Mouse (Mus musculus): ENCODE measurements around the gene Dysf. TPM values are rescaled to one million over a fixed set of nuclear protein-coding genes. Genes with fewer than 3 reads are reported as not detected.

Dysf gene
- polyA plus RNA-seq, 1 experiment from 2014 or later, result 14.6 TPM

DNA sequence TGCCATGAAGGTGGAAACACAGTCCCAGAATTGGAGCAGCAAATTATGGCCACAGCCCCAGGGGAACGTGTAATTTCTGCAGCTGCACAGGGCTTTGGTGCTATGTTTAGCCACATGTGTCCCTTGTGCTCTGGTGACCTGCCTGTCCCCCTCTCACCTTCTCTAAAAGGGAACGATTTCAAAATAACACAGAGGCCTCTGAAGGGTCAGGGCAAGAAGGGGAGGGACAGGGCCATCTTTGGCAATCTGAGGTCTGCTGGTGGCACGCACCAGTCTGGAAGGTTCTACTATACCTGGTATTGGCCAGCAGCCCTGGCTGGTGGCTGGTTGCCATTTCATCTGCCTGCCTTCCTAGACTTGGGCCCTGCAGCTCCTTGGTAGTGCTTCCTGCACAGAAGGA, 147.4 kb downstream of the Dysf start:
- peak overlapping the region; percentile 75 for H3K27ac ChIP-seq
- no peak overlapping the region for H3K4me3 ChIP-seq
- H3K27me3 ChIP-seq (ENCODE audit: low read depth, poor library complexity, severe bottlenecking), result no peaks in the 10 kb centered on the region
- H3K4me1 ChIP-seq, result peaks cover 35% of the 10 kb centered on the region
- no peaks in the 10 kb centered on the region for H3K36me3 ChIP-seq
- H3K9me3 ChIP-seq (replicated peaks), result no peaks in the 10 kb centered on the region
- DNase-seq (ENCODE audit: low spot score), result no peak
- 71% methylated on average over 3 of the region's 3 CpGs for WGBS

DNA sequence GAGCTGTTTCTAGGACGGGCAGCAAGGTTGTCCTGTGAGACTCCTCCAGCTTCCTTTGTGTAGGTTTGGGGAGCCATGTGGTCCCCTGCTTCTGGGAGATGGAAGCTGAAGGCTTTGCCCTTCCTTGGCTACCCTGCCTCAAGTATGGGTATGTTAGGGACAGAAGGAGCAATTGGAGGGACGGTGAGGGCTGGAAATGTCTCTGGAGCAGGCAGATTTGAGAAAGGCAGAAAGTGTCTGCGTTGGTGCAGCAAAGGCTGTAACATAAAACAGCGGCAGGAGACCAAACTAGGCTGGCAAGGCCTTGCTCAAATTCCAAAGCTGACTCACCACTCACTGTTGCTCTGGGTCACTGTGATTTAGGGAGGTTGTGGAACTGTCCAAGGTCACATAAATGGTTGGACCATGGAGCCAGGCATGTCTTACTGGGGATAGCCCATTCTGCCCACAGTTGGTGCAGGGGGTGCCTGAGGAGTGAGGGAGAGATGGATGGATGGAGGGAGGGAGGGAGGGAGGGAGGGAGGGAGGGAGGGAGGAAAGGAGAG, 148.2 kb downstream of the Dysf start:
- Histone ChIP-seq H3K9me3 (replicated peaks) (no peaks in the 10 kb centered on the region), H3K4me3 (no peak overlapping the region), H3K27ac (peak overlapping the region; percentile 75), H3K4me1 (peaks cover 27% of the 10 kb centered on the region), H3K36me3 (no peaks in the 10 kb centered on the region), H3K27me3 (ENCODE audit: low read depth, poor library complexity, severe bottlenecking) (no peaks in the 10 kb centered on the region)
- WGBS, result 77% methylated on average over 4 of the region's 4 CpGs
- no peak for DNase-seq (ENCODE audit: low spot score)

DNA sequence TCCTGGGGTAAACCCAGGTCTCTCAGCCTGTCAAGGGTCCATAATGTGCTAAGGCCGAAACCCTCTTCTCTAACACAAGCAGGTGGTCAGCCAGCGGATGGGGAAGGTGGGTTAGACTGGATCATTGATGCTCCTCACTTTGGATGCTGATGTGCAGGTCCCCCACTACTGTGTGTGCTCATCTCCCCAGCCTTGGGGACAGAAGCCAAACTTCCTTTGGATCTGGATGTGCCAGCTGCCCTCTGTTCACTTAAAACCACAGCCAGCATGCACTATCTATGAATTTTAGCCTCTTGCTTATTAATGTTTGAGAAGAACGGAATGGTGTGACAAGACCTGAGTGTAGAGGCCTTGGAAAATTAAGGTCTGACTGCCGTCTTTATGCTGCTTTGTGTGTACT, 150.7 kb downstream of the Dysf start:
- Histone ChIP-seq H3K4me1 (peaks cover 23% of the 10 kb centered on the region), H3K36me3 (peaks cover 3% of the 10 kb centered on the region; the same call in 1 of the 2 replicates), H3K9me3 (replicated peaks) (no peaks in the 10 kb centered on the region), H3K27ac (no peak overlapping the region), H3K27me3 (ENCODE audit: low read depth, poor library complexity, severe bottlenecking) (no peaks in the 10 kb centered on the region), H3K4me3 (no peak overlapping the region)
- no peak for DNase-seq (ENCODE audit: low spot score)
- WGBS, result 96% methylated on average over 4 of the region's 4 CpGs

DNA sequence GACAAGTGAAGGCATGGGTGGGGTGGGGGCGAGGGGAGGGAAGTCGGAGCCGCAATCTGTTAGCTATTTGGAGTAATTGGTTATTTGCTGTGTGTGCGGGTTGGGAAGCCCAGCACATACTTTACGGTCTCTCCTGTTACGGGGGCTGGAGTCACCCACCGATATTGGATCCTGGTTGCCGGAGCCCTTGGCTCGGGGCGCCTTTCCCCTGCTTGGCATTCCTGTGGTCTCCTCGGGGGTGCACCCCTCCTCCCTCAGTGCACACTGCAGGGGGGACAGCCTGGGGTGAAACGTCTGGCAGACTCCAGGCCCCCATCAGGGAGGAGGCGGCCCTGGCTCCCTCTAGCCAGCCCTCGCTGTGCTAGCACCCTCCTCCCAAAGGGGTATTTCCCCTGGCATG, 159.2 kb downstream of the Dysf start:
- Histone ChIP-seq H3K4me3 (no peak overlapping the region), H3K9me3 (replicated peaks) (no peaks in the 10 kb centered on the region), H3K36me3 (peaks cover 2% of the 10 kb centered on the region; the same call in 1 of the 2 replicates), H3K4me1 (peaks cover 12% of the 10 kb centered on the region), H3K27ac (peak overlapping the region; percentile 82), H3K27me3 (ENCODE audit: low read depth, poor library complexity, severe bottlenecking) (no peaks in the 10 kb centered on the region)
- 58% methylated on average over 14 of the region's 14 CpGs for WGBS
- DNase-seq (ENCODE audit: low spot score), result no peak

DNA sequence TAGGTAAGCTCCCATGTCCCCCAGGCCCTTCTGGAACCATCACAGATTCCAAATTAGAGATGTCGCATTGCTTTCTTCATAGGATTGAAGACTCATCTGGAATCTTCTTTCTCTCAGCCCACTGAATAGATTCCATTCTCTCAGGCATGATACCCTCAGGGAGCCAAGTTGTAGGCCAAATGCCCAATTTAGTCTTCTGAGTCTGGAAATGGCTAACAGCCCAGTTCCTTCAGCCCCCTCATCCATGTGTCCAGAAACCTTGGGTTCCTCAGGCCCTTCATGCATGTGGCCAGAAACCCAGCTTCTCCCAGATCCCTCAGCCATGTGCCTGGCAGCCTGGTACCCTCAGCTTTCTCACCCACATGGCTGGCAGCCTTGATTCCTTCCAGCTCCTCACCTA, 160.2 kb downstream of the Dysf start:
- 97% methylated on average over 1 of the region's 1 CpGs for WGBS
- DNase-seq (ENCODE audit: low spot score), result no peak
- H3K4me1 ChIP-seq, result peaks cover 12% of the 10 kb centered on the region
- no peaks in the 10 kb centered on the region for H3K36me3 ChIP-seq
- no peaks in the 10 kb centered on the region for H3K27me3 ChIP-seq (ENCODE audit: low read depth, poor library complexity, severe bottlenecking)
- H3K9me3 ChIP-seq (replicated peaks), result no peaks in the 10 kb centered on the region
- no peak overlapping the region for H3K4me3 ChIP-seq
- H3K27ac ChIP-seq, result 0 out of 2 replicates have a peak overlapping the region, but pooled peaks have one; percentile 36

DNA sequence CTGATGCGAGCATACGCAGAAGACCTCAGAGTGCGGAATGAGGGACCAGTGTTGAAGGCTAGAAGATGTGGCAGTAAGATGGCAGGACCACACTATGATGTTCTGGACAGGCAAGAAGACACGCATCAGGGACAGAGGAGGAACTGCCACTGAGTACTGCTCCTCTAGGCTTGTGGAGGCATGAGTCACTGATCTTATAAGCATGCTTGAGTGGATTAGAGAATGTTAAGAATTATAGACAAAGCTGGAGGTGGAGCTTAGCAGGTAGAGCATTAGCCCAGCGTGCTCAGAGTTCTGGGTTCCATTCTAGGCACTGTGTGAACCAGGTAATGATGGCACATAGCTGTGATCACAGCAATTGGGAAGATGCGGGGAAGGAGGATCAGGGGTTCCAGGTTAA, 165.2 kb downstream of the Dysf start:
- Histone ChIP-seq H3K27ac (no peak overlapping the region), H3K9me3 (replicated peaks) (no peaks in the 10 kb centered on the region), H3K36me3 (0 out of 2 replicates have a peak, but pooled peaks cover 3% of the 10 kb centered on the region), H3K4me3 (no peak overlapping the region), H3K27me3 (ENCODE audit: low read depth, poor library complexity, severe bottlenecking) (no peaks in the 10 kb centered on the region), H3K4me1 (no peaks in the 10 kb centered on the region)
- no peak for DNase-seq (ENCODE audit: low spot score)
- WGBS, result 95% methylated on average over 6 of the region's 6 CpGs

DNA sequence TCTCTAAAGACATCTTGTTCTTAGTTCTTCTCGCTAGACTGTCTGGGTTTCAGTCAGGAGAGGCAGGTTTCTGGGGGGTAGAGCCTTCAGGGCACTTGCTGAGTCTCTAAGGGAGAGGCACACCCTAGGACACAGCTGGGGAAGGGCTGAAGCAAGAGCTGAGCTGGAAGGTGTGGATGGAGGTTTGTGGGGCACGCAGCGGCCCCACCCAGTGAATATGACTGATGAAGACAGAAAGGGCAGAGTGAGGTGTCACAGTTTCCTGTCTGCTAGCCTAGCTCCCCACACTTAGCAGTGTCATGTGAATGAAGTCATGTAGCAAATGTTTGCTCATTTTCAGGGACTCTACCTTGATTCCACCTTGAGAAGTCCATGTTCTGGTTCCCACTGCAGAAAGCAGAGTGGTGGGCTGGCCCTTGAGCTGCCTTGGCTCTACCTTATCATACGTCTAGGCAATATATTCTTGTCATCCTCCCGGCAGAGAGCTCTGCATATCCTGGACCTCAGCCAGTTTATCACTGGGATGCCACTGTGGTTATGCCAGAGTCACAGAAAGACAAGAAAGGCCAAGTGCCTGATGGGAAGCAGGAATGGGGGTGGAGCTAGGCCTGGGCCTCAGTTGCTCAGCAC, 170.5 kb downstream of the Dysf start:
- WGBS, result 75% methylated on average over 5 of the region's 5 CpGs

DNA sequence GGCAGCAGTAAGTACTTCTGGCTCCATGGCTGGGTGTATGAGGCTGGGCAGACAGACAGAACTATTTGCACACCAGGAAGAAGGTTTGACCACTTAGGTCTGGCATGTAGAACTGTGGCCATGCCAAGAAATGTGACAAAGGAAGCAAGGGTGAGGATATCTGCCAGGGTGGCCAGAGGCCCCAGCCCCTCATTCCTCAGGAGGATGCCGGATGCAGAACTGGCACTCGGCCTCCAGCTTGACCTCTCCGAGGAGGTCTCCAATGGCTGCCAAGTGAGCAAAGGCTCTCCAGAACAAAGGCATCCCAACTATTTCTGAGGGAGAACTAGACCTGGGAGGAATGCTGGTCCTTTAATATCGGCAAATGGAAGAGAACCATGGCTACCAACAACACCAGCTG, 173.1 kb downstream of the Dysf start:
- DNase-seq (ENCODE audit: low spot score), result no peak
- no peaks in the 10 kb centered on the region for H3K27me3 ChIP-seq (ENCODE audit: low read depth, poor library complexity, severe bottlenecking)
- H3K36me3 ChIP-seq, result no peaks in the 10 kb centered on the region; the same call in 1 of the 2 replicates
- no peaks in the 10 kb centered on the region for H3K9me3 ChIP-seq (replicated peaks)
- peaks cover 8% of the 10 kb centered on the region for H3K4me1 ChIP-seq
- 61% methylated on average over 4 of the region's 4 CpGs for WGBS
- no peak overlapping the region for H3K4me3 ChIP-seq
- peak overlapping the region; percentile 48 for H3K27ac ChIP-seq

More for the DNA sequence above, 170.5 kb downstream of the Dysf start:
- Histone ChIP-seq H3K9me3 (replicated peaks) (no peaks in the 10 kb centered on the region), H3K36me3 (peaks cover 3% of the 10 kb centered on the region; the same call in 1 of the 2 replicates), H3K27me3 (ENCODE audit: low read depth, poor library complexity, severe bottlenecking) (no peaks in the 10 kb centered on the region), H3K27ac (peak overlapping the region; percentile 54; the same call in 1 of the 2 replicates), H3K4me3 (no peak overlapping the region), H3K4me1 (peaks cover 8% of the 10 kb centered on the region)
- no peak for DNase-seq (ENCODE audit: low spot score)

DNA sequence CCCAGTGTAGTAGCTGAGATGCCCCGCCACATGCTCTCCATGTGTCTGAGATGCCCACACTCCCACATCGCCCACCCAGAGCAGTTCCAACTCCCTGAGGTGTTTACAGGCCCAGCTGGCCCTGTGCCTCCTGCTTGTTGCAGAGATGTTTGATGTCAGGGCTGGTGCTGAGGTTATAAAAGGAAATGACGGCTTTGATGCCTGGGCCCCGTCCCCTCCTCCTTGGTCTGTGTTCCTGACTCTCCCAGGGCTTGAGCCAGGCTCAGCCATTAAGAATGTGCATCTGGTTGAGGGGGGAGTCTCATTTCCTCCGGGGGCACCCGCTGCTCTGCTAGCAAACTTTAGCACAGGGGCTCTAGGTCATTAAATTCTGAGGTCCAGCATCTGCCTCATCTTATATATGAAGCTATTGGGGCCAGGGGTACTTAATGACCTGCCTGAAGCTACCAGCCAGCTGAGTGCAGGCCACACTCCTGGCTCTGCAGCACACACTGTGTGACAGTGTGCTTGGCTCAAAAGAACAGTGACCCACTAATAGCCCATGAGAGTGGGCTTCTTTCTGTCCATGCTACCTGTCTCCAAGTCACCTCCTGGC, 183.4 kb downstream of the Dysf start:
- Histone ChIP-seq H3K4me3 (no peak overlapping the region), H3K27me3 (ENCODE audit: low read depth, poor library complexity, severe bottlenecking) (no peaks in the 10 kb centered on the region), H3K27ac (peak overlapping the region; percentile 84), H3K4me1 (peaks cover 58% of the 10 kb centered on the region), H3K9me3 (replicated peaks) (no peaks in the 10 kb centered on the region), H3K36me3 (peaks cover 32% of the 10 kb centered on the region)
- WGBS, result 13% methylated on average over 6 of the region's 6 CpGs
- DNase-seq (ENCODE audit: low spot score), result peak; percentile 78

DNA sequence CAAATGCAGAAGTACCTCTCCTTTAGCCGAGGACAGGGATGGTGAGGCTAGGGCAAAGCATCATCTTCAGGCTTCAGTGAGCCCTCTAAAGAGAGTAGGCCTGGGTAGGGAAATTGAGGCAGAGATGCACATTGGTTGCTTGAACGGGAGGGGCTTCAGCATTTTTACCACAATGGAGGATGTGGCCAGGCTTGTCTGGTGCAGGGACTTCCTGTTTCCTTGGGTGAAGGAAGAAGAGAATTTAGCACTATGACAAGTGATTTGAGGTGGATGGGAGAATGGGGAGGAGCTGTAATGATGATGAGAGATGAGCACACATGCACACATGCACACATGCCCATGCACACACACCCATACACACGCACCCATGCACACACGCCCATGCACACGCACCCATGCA, 188.1 kb downstream of the Dysf start:
- Histone ChIP-seq H3K9me3 (replicated peaks) (no peaks in the 10 kb centered on the region), H3K27me3 (ENCODE audit: low read depth, poor library complexity, severe bottlenecking) (no peaks in the 10 kb centered on the region), H3K36me3 (peaks cover 23% of the 10 kb centered on the region), H3K4me1 (peaks cover 76% of the 10 kb centered on the region), H3K4me3 (no peak overlapping the region), H3K27ac (peak overlapping the region; percentile 74)
- no peak for DNase-seq (ENCODE audit: low spot score)
- WGBS, result 92% methylated on average over 5 of the region's 5 CpGs

DNA sequence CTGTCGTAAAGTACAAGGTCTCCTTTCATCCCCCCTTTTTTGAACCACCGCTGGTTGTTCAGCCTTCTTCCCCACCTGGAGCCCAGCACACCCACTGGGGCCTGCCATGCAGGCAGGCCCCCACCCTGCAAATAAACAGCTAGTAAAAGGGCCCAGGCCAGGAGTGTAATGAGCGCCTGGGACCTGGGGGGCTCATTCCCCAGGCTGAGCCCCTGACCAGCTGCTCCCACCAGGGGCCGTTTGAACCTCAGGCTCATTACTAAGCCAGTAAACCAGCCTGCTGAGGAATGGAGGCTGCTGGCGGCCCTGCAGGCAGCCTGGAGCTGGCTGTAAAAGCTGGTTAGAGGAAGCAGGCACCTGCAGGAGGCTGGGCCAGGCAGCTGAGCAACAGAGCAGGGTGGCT, 189.4 kb downstream of the Dysf start:
- WGBS, result 17% methylated on average over 5 of the region's 5 CpGs
- Histone ChIP-seq H3K27me3 (ENCODE audit: low read depth, poor library complexity, severe bottlenecking) (no peaks in the 10 kb centered on the region), H3K36me3 (peaks cover 23% of the 10 kb centered on the region), H3K9me3 (replicated peaks) (no peaks in the 10 kb centered on the region), H3K4me1 (peaks cover 63% of the 10 kb centered on the region), H3K4me3 (no peak overlapping the region), H3K27ac (peak overlapping the region; percentile 74)
- peak; percentile 82 for DNase-seq (ENCODE audit: low spot score)

DNA sequence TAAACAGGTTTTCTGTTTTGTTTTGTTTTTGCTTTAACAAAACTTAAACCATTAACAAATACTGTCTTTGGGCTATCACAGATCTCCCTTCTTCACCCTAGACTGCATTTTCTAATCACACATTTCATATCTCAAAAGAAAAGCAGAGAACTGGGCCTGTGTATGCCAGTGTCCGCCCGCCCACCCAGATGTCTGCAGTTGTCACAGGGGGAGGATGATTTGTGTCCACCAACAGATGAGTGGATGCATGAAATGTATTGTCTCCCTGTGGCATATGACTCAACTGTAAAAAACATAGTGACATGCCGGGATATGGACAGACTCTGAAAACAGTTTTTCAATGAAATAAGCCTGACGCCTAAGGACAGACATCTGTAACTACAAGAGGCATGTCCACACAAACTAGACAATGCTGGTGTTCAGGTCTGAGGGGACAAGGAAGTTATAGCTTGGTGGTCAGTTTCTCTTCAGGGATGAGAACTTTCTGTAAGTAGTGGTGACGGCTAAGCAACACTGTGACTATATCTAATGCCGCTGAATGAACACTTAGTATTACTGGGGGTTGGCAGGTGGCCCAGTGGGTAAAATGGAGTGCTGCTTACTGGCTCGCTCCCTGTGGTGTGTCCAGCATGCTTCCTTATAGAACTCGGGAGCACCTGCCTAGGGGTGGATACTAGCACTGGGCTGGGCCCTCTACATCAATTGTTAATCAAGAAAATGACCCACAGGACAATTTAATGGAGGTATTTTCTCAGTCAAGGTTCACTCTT, 193.5 kb downstream of the Dysf start:
- Histone ChIP-seq H3K4me1 (peaks cover 36% of the 10 kb centered on the region), H3K36me3 (peaks cover 16% of the 10 kb centered on the region), H3K27me3 (ENCODE audit: low read depth, poor library complexity, severe bottlenecking) (no peaks in the 10 kb centered on the region), H3K4me3 (no peak overlapping the region), H3K9me3 (replicated peaks) (no peaks in the 10 kb centered on the region), H3K27ac (no peak overlapping the region; the same call in 1 of the 2 replicates)
- 89% methylated on average over 8 of the region's 8 CpGs for WGBS
- no peak for DNase-seq (ENCODE audit: low spot score)

DNA sequence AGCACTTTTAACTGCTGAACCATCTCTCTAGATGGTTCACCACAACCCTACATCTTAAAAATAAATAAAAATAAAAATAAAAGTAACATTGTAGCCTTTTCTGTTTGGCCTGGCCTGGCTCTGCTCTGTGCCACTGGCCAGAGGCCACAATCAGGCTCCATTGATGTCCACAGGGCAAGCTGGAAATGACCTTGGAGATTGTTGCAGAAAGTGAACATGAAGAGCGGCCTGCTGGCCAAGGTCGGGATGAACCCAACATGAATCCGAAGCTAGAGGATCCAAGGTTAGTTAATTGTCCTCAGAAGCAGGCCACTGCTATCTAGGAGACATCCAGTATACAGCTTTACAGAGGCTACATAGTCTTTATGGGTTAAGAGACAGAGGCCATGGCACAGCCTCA, 197.2 kb downstream of the Dysf start:
- Histone ChIP-seq H3K4me3 (no peak overlapping the region), H3K9me3 (replicated peaks) (no peaks in the 10 kb centered on the region), H3K27ac (no peak overlapping the region), H3K27me3 (ENCODE audit: low read depth, poor library complexity, severe bottlenecking) (no peaks in the 10 kb centered on the region), H3K36me3 (peaks cover 19% of the 10 kb centered on the region), H3K4me1 (peaks cover 31% of the 10 kb centered on the region)
- DNase-seq (ENCODE audit: low spot score), result no peak
- WGBS, result 93% methylated on average over 3 of the region's 3 CpGs
